Mouse (Mus musculus) kidney, embryonic 15.5 days (tissue): ENCODE results near the gene Gm6899. TPM values are rescaled to one million over a fixed set of nuclear protein-coding genes. Genes with fewer than 3 reads are reported as not detected.

Experiments used
- polyA plus RNA-seq: library from polyadenylated mRNA; unstranded; fragments of >200 nt; fragmentation: Nextera tagmentation; extraction: Ambion mirVana; gene quantifications from 2 replicates; pipeline ENCODE4 v1.2.1, GENCODE M21; 2015

Gm6899 gene
- polyA plus RNA-seq, 1 experiment from 2014 or later = not detected

Other genes starting within 250 kb of the Gm6899 start
- gene Fancl, start 207.1 kb upstream of the Gm6899 start, polyA plus RNA-seq = 26.9 and 30.3 TPM in 2 replicates
- 18.3 and 19.4 TPM in 2 replicates for gene Vrk2, start 758 bp downstream of the Gm6899 start, polyA plus RNA-seq